Mouse (Mus musculus) CD4-positive, CD25-positive, alpha-beta regulatory T cell, adult 4 months (primary cell): Measurements from ENCODE around the gene Cmas. TPM values are rescaled to one million over a fixed set of nuclear protein-coding genes. Genes with fewer than 3 reads are reported as not detected.
A peak's percentile ranks its signal among the peaks of the same experiment; 100 is the strongest.

ENCODE experiments used
- ATAC-seq: one replicate; pipeline ENCODE4 v1.8.0; 2017
- polyA plus RNA-seq, 2 experiments: library from polyadenylated mRNA; unstranded; fragments of 100-300 nt; shearing (Covaris generic); gene quantifications; one replicate each; pipeline ENCODE4 v1.2.1; 2017

The Cmas gene
- polyA plus RNA-seq, 2 experiments from 2014 or later: 10.1 to 16.0 TPM

- ATAC-seq: no peak
These were observed 38.6 kb downstream of the Cmas start for GRCm38 (mm10) chr6:142795087-142795486.

DNA sequence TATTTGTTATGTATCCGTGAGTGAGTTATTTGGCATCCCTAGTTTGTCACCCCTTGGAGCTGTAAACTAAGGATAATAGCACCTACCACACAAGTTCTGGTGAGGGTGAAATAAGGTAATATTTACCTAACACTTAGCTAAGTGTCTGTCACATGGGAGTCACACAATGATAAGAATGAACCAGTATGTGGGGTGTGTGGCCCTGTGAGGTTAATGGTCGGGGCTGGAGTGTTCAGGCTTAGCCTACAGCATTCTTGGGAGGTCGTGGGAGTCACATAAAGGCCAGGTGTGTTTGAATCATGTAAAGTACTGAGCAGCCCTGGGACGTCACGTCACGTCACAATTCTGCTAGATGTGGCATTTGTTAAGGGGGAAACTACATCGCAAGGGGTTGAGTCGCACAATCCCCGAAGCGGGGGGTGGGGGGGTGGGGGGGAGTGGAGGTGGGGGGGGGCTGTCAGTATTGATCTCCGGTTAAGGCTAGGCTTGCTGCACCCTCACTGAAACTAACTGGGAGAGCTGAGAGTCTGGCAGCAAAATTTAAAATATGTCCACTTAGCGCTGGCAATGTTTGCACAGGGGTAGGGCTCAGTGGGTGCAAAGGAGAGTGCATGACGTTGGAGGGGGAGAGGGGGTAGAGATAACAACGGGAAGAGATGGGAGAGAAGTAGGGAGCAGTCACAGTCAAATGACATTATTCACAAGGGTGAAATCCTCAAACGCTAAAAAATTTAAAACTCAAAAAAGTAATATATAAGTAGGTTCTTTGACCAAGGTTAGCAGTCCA is 39.4 kb downstream of the Cmas start:
- ATAC-seq: no peak

DNA sequence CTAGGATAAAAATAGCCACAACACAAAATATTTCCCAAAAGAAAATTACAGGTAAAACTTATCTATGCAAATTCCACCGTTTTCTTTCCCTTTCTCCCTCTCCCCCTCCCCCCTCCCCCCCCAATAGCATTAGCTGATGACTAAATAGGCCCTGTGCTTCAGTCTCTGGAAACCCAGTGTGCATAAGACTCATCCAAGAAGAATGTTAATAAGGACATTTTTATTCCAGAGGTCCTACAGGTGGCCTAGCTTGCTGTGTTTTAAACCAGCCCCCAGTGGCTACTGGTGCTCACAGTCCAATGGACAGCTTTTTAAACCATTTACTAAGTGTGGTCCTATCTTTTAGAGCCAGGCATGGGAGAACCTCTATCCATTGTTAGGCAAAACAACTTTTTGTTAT is 41.5 kb downstream of the Cmas start:
- no peak for ATAC-seq

- ATAC-seq: no peak
These were observed 42.4 kb downstream of the Cmas start for GRCm38 (mm10) chr6:142798837-142799236.

DNA sequence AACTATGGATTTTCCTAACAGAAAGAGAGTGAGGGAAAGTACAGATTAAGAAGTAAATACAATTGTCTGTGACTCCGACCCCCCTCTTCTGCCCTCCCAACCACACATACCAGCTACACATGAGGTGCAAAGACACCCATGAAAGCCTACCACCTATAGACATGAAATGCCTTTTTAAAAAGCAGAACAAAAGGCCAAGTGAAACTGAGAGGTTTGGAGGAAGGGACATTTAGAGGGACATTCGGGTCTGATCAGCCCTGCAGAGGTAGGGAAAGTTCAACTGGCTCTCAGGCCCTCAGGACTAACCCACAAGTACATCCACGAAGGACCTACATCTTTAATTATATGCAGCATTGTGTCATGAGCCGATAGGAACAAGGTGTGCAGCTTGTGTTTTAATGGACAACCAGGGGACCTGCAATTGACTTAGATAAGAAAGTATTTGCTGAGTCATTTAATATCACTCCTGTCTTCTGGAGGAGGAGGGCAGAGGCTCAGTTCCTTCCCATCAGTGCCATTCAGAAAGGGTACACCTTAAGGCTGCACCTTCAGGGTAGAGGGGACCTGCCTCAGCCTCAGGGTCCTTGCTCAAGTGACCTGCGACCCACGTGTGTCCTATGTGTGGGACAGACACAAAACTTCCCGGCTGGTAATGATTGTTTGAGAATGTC is 43.4 kb downstream of the Cmas start:
- ATAC-seq: no peak

DNA sequence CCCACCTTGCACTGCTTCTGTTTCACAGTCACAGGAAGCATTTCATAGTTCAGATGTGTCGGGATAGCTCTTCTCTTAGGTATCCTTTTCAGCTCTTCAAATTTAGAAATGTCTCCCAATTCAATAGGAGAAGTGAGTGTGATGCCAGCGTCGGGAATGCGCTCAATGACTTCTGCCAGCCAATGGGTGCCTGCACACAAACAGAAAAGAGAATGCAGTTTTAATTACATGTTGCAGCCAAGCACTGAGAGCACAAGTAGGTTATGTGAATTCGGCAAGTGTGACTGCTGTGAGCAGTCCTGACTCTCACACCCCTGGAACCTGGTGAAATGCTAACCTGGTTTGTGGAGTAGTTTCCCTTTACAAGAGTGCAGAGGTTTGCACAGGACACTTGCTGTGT is 45.2 kb downstream of the Cmas start:
- no peak for ATAC-seq

DNA sequence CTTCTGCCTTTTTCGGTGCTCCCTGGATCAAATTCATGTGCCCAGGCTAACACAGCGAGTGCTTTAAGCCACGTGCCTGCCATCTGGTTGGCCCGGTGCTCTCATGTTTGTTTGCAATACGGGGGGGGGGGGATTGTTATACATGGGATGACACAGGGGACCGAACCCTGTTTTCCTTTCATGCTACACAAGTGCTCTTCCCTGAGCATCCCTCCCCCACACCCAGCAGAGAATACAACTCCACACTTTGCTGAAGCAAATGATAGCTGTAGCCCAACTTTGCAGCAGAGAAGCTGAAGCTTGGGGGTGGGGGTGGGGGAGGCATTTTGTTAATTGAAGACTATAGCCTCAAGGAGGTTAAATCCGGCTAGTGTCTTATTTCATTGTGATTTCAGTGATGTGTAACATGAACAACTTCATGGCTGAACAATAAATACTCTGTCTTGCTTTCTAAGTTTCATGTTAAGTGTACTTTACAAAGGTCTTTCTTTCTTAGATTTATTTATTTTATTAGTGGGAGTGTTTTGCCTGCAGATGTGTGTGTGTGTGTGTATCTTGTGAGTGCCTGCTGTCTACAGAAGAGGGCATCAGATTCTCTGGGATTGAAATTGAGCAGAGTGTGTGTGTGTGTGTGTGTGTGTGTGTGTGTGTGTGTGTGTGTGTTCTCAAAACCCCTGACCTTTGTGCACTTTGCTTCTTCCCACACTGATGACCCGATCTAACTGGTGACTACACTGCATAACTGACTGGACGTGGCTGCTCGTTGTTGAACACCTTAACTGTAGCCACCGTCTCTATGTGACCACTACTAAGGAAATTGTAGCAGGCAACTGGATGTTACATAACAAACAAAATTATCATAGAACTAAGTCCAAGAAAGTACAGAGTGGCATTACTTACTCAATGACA is 46.4 kb downstream of the Cmas start:
- ATAC-seq: no peak

DNA sequence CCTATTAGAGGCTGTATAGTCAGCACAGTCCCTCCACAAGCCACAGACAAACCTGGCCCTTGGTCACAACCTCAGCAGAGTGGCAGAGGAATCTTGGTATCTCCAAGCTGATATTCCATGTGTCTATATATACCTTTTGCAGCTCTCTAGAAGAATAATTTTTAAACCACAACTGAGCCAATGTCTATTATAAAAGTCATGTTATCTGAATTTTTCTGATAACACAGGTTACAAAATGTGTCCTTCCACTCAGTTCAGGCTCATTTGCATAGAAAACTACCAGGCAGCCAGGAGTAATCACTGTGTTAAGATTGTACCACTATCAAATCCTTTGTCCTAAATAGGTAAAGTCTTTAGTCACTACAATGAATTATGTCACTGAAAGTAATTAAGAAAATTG is 47.9 kb downstream of the Cmas start, which contains the start of gene Sult6b2:
Gene Sult6b2, minus strand, starts transcription at position 101 of the 400 bp plus-strand sequence.
- ATAC-seq: no peak

DNA sequence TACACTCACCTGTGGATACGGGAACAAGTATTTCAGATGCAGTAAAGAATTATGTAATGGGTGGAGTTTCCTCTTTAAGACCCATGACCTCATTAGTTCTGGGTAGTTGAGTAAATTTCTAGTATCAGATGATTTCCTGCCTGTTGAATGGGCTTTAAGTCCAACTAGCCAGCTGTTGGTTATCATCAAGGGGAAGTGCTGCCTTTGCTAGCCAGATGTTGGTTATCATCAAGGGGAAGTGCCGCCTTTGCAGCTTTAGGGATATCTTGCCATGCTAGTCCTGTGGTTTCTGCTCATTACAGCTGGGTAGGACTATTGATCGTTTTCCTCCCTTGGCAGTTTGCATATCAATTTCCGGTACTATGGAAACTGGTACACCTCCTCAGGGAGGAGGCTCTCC is 49.8 kb downstream of the Cmas start:
- ATAC-seq: no peak

DNA sequence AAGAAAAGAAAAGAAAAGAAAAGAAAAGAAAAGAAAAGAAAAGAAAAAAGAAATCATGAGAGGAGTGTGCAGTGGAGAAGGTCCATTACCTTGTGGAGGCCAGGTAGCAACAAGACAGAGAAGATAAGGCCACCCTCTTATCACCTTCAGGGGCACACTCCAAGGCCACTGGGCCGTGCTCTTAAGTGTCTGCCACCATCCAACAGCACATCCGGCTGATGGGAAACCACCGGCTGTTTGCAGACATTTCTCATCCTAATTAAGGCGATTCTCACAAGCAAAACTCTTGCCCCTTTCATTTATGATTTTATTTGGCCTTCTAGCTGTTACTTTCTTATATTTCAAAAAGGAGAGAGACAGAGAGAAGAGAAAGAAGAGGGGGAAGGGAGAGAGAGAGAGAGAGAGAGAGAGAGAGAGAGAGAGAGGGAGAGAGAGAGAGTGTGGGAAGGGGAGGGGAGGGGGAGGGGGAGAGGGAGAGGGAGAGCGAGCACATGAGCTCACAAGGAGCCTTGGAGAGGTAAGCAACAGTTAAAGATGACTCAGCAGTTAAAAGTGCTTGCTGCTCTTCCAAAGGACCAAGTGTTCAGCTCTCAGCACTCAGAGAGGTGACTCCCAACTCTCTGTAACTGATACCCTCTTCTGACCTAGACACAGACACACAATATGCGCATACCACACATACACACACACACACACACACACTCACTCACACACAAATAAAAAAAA is 53.0 kb downstream of the Cmas start:
- peak; percentile 86 for ATAC-seq

GRCm38 (mm10) chr6:142810239-142810638 is 53.8 kb downstream of the Cmas start:
- no peak for ATAC-seq

GRCm38 (mm10) chr6:142812969-142813368 is 56.5 kb downstream of the Cmas start:
- no peak for ATAC-seq

DNA sequence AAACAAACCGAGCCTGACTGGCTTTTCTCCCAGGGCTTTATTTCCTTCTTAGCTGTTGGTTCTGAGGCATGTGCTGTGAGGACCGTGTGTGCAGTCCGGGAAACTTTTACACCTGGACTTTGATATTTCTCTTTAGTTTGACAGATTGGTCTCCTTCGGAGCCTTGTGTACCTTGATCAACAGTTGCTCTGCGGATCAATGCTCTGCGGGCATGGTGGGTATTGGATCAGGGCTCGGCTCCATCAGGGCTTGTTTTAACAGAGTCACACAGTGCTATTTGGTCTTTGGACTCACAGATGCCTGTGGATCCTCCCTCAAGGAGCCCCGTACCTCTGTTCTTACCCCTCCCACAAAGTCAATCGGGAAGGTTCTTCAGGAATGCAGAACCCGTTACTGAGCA is 57.5 kb downstream of the Cmas start:
- ATAC-seq: no peak

- peak; percentile 86 for ATAC-seq
These were observed 58.0 kb downstream of the Cmas start for GRCm38 (mm10) chr6:142814495-142814921.

DNA sequence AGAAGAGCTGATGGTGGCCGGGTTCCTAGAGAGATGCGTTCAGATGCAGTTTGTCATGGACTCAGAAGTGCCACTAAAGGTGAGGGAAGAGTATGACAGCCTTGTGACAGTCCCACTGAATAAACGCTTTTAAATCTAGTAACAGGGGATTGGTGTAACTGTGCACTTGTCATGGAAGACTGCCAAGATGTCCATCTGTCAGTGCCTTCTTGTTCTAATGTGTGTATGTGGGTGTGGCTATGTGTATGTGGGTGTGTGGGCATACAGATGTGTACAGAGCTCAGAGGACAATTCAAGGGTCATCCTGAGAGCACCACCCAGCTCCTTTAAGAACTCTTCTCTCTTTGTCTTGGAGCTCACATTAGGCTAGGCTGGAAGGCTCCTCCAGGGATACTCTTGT is 59.0 kb downstream of the Cmas start:
- no peak for ATAC-seq

DNA sequence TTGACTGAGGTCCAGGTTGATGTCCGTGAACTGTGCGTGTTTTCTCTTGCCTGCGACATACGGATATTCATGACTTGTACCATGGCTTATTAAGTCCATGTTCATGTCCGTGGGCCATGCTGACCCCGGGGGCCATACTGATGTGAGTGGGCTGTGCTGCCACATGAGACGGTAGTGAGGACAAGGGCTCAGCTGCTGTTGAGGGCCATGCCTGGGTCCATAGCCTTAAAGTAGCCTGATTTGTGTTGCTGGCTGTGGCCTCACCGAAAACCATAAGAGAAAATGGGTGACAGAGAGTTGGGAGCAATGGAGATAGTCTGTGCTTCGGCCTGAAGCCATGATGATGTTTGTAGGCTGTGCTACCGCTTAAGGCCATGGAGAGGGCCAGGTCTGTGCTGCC is 61.8 kb downstream of the Cmas start:
- no peak for ATAC-seq

DNA sequence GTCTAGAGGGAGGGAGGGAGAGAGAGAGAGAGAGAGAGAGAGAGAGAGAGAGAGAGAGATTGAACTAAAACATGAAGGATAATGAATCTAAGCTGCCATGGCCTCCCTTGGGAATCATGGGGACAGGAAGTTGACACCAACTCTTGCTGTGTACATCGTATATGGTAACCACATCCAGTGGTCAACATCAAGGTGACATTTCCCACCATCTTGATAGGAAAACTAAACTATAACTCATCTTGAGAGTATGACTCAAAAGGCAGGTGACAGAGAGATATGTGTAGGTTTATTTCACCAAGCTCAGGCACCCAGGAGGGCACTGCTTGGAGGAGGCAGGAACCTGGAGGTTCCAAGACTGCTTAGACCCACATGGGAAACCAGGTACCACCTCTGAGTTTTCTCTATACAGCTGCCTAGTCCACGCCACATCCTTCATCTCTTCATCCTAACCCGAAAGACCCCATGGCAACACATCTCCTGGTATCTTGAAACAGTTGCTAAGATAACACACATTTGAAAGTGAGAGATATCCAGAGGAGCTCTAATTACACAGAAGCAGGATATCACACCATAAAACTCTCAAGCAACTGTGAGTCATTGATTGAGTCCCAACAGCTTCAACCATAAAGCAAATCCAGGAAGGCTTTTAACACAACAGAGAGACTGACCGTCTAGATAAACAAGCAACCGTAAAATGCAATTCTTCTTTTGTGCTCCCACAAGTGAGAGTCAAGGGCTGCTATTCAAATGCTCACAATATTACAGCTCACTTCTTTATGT is 66.7 kb downstream of the Cmas start:
- peak; percentile 53 for ATAC-seq
